ENCODE assay signal across 8 mouse cellular contexts in the genomic region with DNA sequence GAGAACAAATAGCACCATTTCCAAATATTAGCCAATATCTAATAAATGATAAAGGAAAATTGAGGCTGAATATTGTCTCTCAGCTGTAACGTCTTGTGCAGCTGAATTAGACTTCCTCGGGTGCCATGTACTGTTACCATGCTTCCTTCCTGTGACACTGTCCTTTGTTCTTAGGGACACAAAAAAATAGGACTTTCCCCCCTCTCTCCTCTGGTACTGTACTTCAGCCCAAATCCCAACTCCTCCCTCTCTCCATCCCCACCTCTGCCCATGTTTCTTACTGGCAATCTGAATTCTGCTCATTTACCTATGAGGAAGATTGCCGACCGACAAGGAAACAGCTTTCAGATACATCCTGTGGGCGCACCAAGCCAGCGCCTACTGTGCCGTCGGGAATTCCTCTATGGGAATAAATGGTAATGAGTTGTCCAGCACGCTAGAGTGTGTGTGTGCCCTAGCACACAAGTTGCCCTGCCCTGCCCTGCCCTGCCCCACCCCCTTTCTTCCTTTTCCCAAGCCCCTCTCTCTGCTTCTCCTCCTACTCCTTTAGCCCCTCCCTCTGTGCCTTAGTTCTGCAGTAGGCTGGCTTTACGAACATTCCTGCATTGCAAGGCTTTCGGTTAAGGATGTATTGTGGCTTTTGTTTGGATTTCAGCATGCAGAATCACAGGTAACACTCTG. TPM values are rescaled to one million over a fixed set of nuclear protein-coding genes. Genes with fewer than 3 reads are reported as not detected.
A peak's percentile ranks its signal among the peaks of the same experiment; 100 is the strongest.
DNase-seq lines count a peak whose midpoint lies in the region; ATAC-seq and TF ChIP-seq lines count a peak whose summit lies in the region.

A gene (plus strand): TSS at position 303 of the 681 bp plus-strand sequence.

- peaks cover 39% of the 10 kb centered on the region for H3K36me3 ChIP-seq in limb, embryonic 13.5 days

- H3K4me2 ChIP-seq in limb, embryonic 13.5 days (replicated peaks): peak within 1 kb of the TSS; percentile 48

- no peak for ATAC-seq in cerebellum, adult (ENCODE audit: insufficient number of reproducible peaks, low FRiP score, low TSS enrichment)
- ATAC-seq in limb, embryonic 13.5 days (ENCODE audit: low FRiP score, low read depth): 0 out of 2 replicates have a peak, but pooled peaks have one; percentile 36

- no peak within 1 kb of the TSS for H3K4me3 ChIP-seq in cerebellum, adult 2 months (replicated peaks; ENCODE audit: insufficient read depth, low read depth, low read length)
- H3K4me3 ChIP-seq in limb, embryonic 13.5 days: peak within 1 kb of the TSS; percentile 2; the same call in 1 of the 2 replicates

- 60% methylated on average over 11 of the region's 11 CpGs for WGBS in cerebellum, adult 2 months
- 28% methylated on average over 11 of the region's 11 CpGs for WGBS in limb, embryonic 13.5 days

- no peak for TF ChIP-seq CTCF in cerebellum, adult 2 months (IDR thresholded peaks at IDR 0.05; ENCODE audit: borderline replicate concordance, insufficient read depth, low read depth, low read length)

- H3K27me3 ChIP-seq in cerebellum, adult 2 months (ENCODE audit: control insufficient read depth, insufficient read depth, low read length): no peaks in the 10 kb centered on the region; the same call in 1 of the 2 replicates
- H3K27me3 ChIP-seq in limb, embryonic 13.5 days: no peaks in the 10 kb centered on the region

- H3K4me1 ChIP-seq in cerebellum, adult 2 months (ENCODE audit: control insufficient read depth, insufficient read depth, low read length): peaks cover 15% of the 10 kb centered on the region
- H3K4me1 ChIP-seq in limb, embryonic 13.5 days: peaks cover 5% of the 10 kb centered on the region

- peak within 1 kb of the TSS; percentile 40; the same call in 1 of the 2 replicates for H3K27ac ChIP-seq in cerebellum, adult 2 months (ENCODE audit: insufficient read depth, low read length)
- H3K27ac ChIP-seq in limb, embryonic 13.5 days: no peak within 1 kb of the TSS

- TF ChIP-seq POLR2A in cerebellum, adult 2 months (IDR thresholded peaks at IDR 0.05; ENCODE audit: borderline replicate concordance, insufficient read depth, low read length): no peak

- H3K9ac ChIP-seq in limb, embryonic 13.5 days: no peak within 1 kb of the TSS

- no peaks in the 10 kb centered on the region for H3K9me3 ChIP-seq in limb, embryonic 13.5 days

- DNase-seq in cerebellum, adult 2 months: peak in 1 of 2 experiments; percentile 8
- peak; percentile 31 to 48 for DNase-seq in right cerebral cortex, postnatal 10 days (ENCODE audit: low spot score in 2 of 2)
- DNase-seq in right cerebral cortex, postnatal 25 days: no peak
- DNase-seq in retina, postnatal 1 day: peak; percentile 36
- no peak for DNase-seq in testis, postnatal 14 days (ENCODE audit: low spot score)
- no peak for DNase-seq in adrenal gland, postnatal 14 days

RNA-seq across cellular contexts. Expression of the gene that starts here (rescaled TPM):
- polyA plus RNA-seq in cerebellum, adult 2 months (2012; rRNA removed): 1.0 and 1.4 TPM in 2 replicates
- polyA plus RNA-seq in limb, embryonic 13.5 days (2015; fragmentation: Nextera tagmentation; extraction: Ambion mirVana): 1.2 TPM in 2 replicates
- total RNA-seq in adrenal gland, postnatal 14 days (2021): 1.1 and 1.6 TPM in 2 replicates

Comparison
In these comparisons a context has a peak if more than half of its experiments do, and no peak if none do; other contexts are left out.
1. DNase-seq: peak in right cerebral cortex, postnatal 10 days (2 of 2) and retina, postnatal 1 day (single experiment); none in right cerebral cortex, postnatal 25 days (single experiment), testis, postnatal 14 days (single experiment) and adrenal gland, postnatal 14 days (single experiment).